Mouse (Mus musculus) inflammation-experienced regulatory T-cells, adult 6 months (primary cell): Measurements from ENCODE around the gene Pknox1. TPM values are rescaled to one million over a fixed set of nuclear protein-coding genes. Genes with fewer than 3 reads are reported as not detected.
A peak's percentile ranks its signal among the peaks of the same experiment; 100 is the strongest.

ENCODE experiments used
- ATAC-seq: one replicate; pipeline ENCODE4 v1.8.0; 2017
- polyA plus RNA-seq, 3 experiments: library from polyadenylated mRNA; unstranded; fragments of 100-300 nt; shearing (Covaris generic); gene quantifications; one replicate each; pipeline ENCODE4 v1.2.1; 2017

Gene Pknox1
- polyA plus RNA-seq, 3 experiments from 2014 or later, result 42.0 to 53.1 (median 44.8) TPM

DNA sequence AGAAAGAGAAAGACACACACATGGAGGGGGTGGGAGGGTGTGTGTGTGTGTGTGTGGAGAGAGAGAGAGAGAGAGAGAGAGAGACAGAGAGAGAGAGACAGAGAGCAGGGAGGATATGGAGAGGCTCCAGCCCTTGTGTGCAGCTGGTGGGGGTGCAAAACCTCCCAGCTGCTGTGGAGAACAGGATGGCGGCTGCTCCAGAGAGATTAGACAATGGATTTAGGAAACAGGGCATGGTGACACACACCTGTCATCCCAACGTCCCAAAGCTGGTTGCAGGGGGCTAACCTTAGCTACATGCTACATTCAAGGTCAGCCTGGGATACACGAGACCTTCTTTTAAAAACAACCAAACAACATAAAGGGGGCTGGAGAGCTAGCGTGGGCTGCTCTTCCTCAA is 8.3 kb upstream of the Pknox1 start:
- no peak for ATAC-seq

- no peak for ATAC-seq
Measured at GRCm38 (mm10) chr17:31557124-31557880, 7.2 kb upstream of the Pknox1 start.

DNA sequence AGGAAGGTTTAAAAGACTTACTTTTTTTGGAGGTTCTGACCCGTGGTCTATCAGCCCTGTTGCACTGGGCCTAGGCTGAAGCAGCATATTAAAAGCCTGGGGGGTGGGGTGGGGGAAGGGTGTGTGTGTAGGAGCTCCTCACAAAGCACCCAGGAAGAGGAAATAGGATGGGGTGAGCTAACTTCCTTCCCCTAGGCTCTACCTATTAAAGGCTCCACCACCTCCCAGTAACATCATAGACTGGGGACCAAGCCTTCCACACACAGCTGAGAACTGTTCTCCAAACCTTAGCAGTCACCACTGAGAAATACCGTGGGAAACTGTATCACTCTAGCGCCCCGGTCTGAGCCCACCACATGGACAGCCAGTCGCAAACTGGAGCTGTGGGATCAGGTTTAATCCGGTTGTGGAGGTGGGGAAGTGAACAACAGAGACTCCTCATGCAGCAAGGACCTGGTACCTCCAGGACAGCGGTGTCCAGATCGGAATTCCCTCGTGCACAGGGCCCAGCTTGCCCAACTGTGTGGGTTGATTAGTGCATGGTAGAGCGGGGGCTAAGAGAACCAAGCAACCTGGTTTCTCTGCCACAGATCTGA is 6.5 kb upstream of the Pknox1 start:
- ATAC-seq, result peak; percentile 48

GRCm38 (mm10) chr17:31559021-31559789 is 5.3 kb upstream of the Pknox1 start:
- ATAC-seq, result no peak

DNA sequence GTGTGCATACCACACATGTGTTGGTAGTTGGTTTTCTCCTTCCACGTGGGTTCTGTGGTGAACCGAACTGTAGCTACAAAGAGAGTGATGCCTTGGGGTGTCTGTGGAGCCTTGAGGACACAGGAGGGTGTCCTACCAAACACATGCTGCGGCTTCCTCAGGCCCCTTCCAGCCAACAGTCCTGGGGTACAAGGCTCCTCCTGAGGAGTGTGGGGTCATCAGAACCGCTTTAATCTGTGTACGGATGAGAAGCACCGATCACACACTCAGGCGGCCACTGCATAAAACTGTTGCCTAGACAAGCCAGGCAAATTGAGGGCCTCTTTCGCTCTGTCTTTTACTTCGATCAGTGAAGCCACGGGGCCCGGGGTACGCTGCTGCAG is 911 bp upstream of the Pknox1 start:
- ATAC-seq, result no peak

- ATAC-seq, result no peak
Measured at GRCm38 (mm10) chr17:31564858-31565140, 265 bp downstream of the Pknox1 start.

GRCm38 (mm10) chr17:31565141-31566056 is 865 bp downstream of the Pknox1 start:
- peak; percentile 14 for ATAC-seq

DNA sequence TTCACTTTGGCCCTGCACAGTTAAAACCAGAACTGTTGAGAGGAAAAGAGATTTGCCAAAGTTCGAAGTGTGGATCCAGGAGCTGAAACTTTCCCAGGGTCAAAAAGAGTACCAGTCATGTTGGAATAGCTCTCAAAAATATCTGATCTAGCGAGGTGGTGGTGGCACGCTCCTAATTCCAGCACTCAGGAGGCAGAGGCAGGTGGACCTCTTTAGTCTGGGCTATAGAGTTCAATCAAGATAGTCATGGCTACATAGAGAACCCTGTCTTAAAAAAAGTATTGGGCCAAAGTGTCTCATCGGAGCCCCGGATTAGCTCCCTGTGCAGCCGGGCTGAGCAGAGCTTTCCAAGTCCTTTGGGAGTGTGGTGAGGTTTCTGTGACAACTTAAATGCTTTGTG is 1.7 kb downstream of the Pknox1 start:
- ATAC-seq, result no peak

- ATAC-seq, result no peak
Measured at GRCm38 (mm10) chr17:31569756-31570155, 5.2 kb downstream of the Pknox1 start.

DNA sequence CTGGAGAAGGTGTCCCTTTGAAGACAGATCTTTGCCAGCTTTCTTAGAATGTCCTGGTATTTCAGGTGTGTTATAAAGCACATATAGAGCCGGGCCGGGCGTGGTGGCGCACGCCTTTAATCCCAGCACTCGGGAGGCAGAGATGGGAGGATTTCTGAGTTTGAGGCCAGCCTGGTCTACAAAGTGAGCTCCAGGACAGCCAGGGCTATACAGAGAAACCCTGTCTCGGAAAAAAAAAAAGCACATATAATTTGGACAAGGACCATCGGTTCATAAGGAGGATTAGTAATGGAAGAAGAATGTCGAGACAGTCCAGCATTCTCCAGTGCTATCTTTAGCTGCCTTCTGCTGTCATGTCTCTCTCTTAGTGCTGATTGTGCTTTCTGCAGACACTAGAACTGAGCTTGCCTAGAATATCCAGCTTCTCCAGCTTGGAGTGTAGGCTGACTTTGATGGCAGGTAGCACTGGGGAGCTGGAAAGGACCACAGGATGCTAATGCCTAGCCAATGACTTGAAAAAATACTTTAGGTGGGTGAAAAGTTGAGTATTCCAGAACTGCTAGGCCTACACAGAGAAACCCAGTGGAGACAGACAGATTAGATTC is 5.9 kb downstream of the Pknox1 start:
- no peak for ATAC-seq

DNA sequence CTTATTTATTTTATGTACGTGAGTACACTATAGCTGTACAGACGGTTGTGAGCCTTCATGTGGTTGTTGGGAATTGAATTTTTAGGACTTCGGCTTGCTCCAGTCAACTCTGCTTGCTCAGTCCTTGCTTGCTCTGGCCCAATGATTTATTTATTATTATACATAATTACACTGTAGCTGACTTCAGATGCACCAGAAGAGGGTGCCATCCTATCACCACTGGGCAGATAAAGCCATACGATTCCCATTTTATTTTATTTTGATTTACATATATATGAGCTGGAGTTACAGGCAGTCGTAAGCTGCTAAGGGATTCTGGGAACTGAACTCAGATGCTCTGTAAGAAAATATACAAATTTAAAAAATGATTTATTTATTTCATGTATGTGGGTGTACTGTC is 7.2 kb downstream of the Pknox1 start:
- ATAC-seq, result no peak

DNA sequence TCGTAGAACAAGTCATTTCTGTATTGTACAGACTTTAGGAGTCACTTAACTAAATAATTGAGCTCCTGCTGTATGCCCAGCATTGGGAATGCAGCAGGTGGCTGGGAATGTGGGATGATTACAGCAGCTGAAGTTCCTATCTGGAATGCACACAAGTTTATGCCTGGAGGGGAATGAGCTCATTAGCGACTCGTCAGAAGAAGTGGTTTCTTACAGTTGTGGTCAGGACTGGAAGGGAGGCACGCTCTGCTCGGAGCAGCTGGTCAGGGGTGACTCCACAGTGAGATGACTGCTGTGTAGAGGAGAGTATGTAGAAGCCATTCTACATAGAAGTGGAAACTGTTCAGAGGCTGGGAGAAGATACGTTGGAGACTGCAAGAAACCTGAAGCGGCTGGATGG is 10.1 kb downstream of the Pknox1 start:
- ATAC-seq, result no peak

GRCm38 (mm10) chr17:31576394-31577175 is 12.1 kb downstream of the Pknox1 start:
- ATAC-seq, result no peak

DNA sequence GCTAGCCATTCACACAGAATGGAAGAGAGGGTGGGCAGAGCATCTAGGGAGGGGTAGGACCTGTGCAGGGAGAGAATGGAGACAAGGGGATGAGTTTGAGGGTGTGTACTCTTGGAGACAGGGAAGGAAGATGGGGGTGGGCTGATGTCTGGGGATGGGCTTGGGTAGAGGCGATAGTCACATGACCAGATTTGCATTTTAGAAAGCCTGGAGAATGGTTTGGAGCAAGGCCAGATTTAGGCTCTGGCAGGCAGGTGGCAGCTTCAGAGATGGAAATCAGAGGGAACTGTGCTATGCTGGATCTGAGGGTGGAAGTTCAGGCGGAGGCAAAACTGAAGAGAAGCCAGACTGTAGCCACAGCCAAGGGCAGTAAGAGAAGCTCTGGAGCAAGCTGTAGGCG is 15.8 kb downstream of the Pknox1 start:
- ATAC-seq, result no peak

GRCm38 (mm10) chr17:31583185-31583584 is 18.7 kb downstream of the Pknox1 start:
- ATAC-seq, result no peak

GRCm38 (mm10) chr17:31583781-31584180 is 19.2 kb downstream of the Pknox1 start:
- no peak for ATAC-seq

DNA sequence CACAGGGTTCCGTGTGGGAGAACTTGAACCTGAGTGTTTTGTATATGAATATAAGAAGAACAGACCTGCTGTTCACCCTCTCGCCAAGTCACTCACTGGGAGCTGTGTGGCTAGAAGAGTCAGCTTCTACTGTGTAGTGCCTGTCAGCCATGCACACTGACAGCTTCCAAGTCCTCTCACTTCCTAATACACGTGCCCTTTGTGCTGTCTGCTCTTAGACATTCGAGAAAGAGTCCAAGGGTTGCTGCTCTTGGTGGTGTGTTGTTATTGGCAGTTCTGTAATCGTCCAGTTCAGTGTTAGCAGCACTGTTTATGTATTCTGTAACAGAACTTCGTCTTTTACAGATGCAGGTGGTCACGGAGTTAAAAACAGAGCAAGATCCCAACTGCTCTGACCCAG is 23.6 kb downstream of the Pknox1 start:
- no peak for ATAC-seq

DNA sequence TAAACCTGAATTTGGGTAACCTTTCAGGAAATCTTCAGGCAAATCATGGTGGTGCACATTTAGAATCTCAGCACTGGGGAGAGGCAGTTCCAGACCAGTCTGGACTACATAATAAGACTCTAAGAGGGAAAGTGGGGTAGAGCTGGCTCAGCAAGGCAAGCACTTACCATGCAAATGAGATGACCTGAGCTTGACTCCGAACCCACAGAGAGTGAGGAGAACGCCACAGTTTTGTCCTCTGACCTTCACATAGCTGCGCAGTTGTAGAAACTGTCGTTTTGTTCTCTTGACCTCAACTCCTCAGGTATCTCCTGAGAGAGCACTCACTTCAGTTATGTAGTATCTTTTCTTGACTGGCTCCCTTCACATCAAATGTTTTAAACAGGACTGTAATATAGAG is 24.2 kb downstream of the Pknox1 start:
- ATAC-seq, result no peak

- no peak for ATAC-seq
Measured at GRCm38 (mm10) chr17:31590846-31591245, 26.3 kb downstream of the Pknox1 start.

- ATAC-seq, result no peak
Measured at GRCm38 (mm10) chr17:31594590-31594989, 30.1 kb downstream of the Pknox1 start.

- ATAC-seq, result no peak
Measured at GRCm38 (mm10) chr17:31595077-31595476, 30.5 kb downstream of the Pknox1 start.

DNA sequence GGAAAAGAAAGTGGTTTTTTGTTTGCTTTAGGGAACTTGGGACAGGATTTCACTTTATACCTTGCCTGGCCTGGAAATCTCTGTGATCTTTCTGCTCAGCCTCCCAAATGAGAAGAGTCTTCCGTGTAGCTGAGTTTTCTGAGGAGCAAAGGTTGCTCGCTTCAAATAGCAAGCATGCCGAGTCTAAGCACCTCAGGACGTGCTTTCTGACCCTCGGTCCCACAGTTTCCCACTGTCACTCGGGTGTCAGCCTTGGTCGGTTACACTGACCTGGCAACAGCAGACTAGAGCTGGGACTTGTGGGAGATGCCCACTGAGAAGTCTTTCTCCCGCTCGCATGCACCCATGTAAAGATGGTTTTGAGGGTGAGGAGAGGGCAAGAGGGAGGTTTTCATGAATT is 33.4 kb downstream of the Pknox1 start:
- no peak for ATAC-seq
